Mouse (Mus musculus) layer of hippocampus, adult 11-12 months (tissue): ENCODE results near the gene Psrc1.

ENCODE experiments used
- DNase-seq: peaks from one replicate; pipeline ENCODE4 v3.0.0; 2022; ENCODE audit warnings: low spot score

Gene Psrc1

GRCm38 (mm10) chr3:108423844-108424801 is 40.5 kb downstream of the Psrc1 start:
- no peak for DNase-seq

- no peak for DNase-seq
These were observed 41.4 kb downstream of the Psrc1 start for GRCm38 (mm10) chr3:108424944-108425623.

- no peak for DNase-seq
These were observed 42.0 kb downstream of the Psrc1 start for GRCm38 (mm10) chr3:108425624-108426018.

GRCm38 (mm10) chr3:108432542-108433187 is 49.0 kb downstream of the Psrc1 start:
- no peak for DNase-seq

GRCm38 (mm10) chr3:108433188-108433880 is 49.7 kb downstream of the Psrc1 start:
- DNase-seq: no peak

- DNase-seq: no peak
These were observed 50.3 kb downstream of the Psrc1 start for GRCm38 (mm10) chr3:108433881-108434495.

- DNase-seq: no peak
These were observed 52.2 kb downstream of the Psrc1 start for GRCm38 (mm10) chr3:108435701-108436379.

GRCm38 (mm10) chr3:108436380-108436714 is 52.7 kb downstream of the Psrc1 start:
- no peak for DNase-seq
